Mouse (Mus musculus) kidney, postnatal 0 days (tissue): ENCODE results near the gene 1700042G07Rik. TPM values are rescaled to one million over a fixed set of nuclear protein-coding genes. Genes with fewer than 3 reads are reported as not detected.

Experiments used
- ATAC-seq: fragments of 200-750 bp; cut with Nextera tagmentation; replicated peaks from 2 replicates; pipeline ENCODE4 v1.8.0; 2017; ENCODE audit warnings: low read depth, moderate number of reproducible peaks, moderate TSS enrichment, moderate library complexity; ENCODE audit not compliant: low FRiP score
- DNase-seq: peaks from one replicate; pipeline ENCODE4 v3.0.0-alpha.2; 2016; ENCODE audit warnings: low spot score
- H3K27ac ChIP-seq: fragments of 300-500 bp; sonication (generic); 2 replicates; pipeline ENCODE4 v1.5.1; 2014; ENCODE audit warnings: mild to moderate bottlenecking
- H3K27me3 ChIP-seq: fragments of 300-500 bp; sonication (generic); 2 replicates; pipeline ENCODE4 v1.6.1; 2014; ENCODE audit warnings: low read length, mixed read lengths; ENCODE audit not compliant: insufficient read depth
- H3K36me3 ChIP-seq: fragments of 300-500 bp; sonication (generic); 2 replicates; pipeline ENCODE4 v1.6.1; 2014; ENCODE audit warnings: low read length, mixed read lengths; ENCODE audit not compliant: insufficient read depth
- H3K4me1 ChIP-seq: fragments of 300-500 bp; sonication (generic); replicated peaks from 2 replicates; pipeline ENCODE4 v1.6.1; 2014; ENCODE audit warnings: antibody characterized with exemption, low read length, mixed read lengths; ENCODE audit not compliant: insufficient read depth
- H3K4me2 ChIP-seq: fragments of 300-500 bp; sonication (generic); 2 replicates; pipeline ENCODE4 v1.6.1; 2014; ENCODE audit warnings: mild to moderate bottlenecking, low read length, moderate library complexity, mixed read lengths
- H3K4me3 ChIP-seq: fragments of 300-500 bp; sonication (generic); replicated peaks from 2 replicates; pipeline ENCODE4 v1.5.1; 2014; ENCODE audit warnings: low read depth, low read length
- H3K9ac ChIP-seq: fragments of 300-500 bp; sonication (generic); 2 replicates; pipeline ENCODE4 v1.6.1; 2014; ENCODE audit warnings: low read depth, low read length
- H3K9me3 ChIP-seq: fragments of 300-500 bp; sonication (generic); replicated peaks from 2 replicates; pipeline ENCODE4 v1.6.1; 2016; ENCODE audit warnings: low read length, inconsistent platforms, mixed read lengths
- CTCF ChIP-seq: IDR thresholded peaks from 2 replicates; pipeline ENCODE4 v1.5.1; 2016; ENCODE audit warnings: antibody characterized with exemption, low read depth, mild to moderate bottlenecking, moderate library complexity
- WGBS: fragments of 180-500 bp; shearing (Covaris S2); extraction: QIAGEN DNeasy Blood & Tissue Kit; methylation state at CpG from one replicate; pipeline ENCODE4 v1.1.7; 2014; 5-methylcytosine and 5-hydroxymethylcytosine counted together
- polyA plus RNA-seq: library from polyadenylated mRNA; unstranded; fragments of >200 nt; fragmentation: Nextera tagmentation; extraction: Ambion mirVana; gene quantifications from 2 replicates; pipeline ENCODE4 v1.2.1, GENCODE M21; 2015

The 1700042G07Rik gene
- polyA plus RNA-seq, 1 experiment from 2014 or later = not detected

GRCm38 (mm10) chr4:116176543-116176988 is 3.4 kb downstream of the 1700042G07Rik start:
- 16% methylated on average over 10 of the region's 10 CpGs for WGBS
- Histone ChIP-seq H3K9me3 (no peaks in the 10 kb centered on the region), H3K4me1 (peaks cover 35% of the 10 kb centered on the region)

GRCm38 (mm10) chr4:116177140-116177539 is 4.0 kb downstream of the 1700042G07Rik start:
- no peaks in the 10 kb centered on the region for H3K27me3 ChIP-seq
- H3K9me3 ChIP-seq = no peaks in the 10 kb centered on the region
- ATAC-seq (no peak; the same call in 1 of the 2 replicates), DNase-seq (peak; percentile 85)
- H3K4me2 ChIP-seq = peak overlapping the region; percentile 41
- no peaks in the 10 kb centered on the region for H3K36me3 ChIP-seq
- H3K27ac ChIP-seq = peak overlapping the region; percentile 90
- 0 out of 2 replicates have a peak overlapping the region, but pooled peaks have one; percentile 9 for H3K9ac ChIP-seq
- peak overlapping the region; percentile 6; the same call in 1 of the 2 replicates for H3K4me3 ChIP-seq
- TF ChIP-seq CTCF = no peak
- peaks cover 35% of the 10 kb centered on the region for H3K4me1 ChIP-seq
- WGBS = 12% methylated on average over 5 of the region's 5 CpGs

More at GRCm38 (mm10) chr4:116176543-116176988, 3.4 kb downstream of the 1700042G07Rik start:
- H3K9ac ChIP-seq = peak overlapping the region; percentile 49
- ATAC-seq (peak; percentile 93), DNase-seq (peak; percentile 82)
- TF ChIP-seq CTCF = no peak
- H3K27ac ChIP-seq = peak overlapping the region; percentile 90
- H3K36me3 ChIP-seq = no peaks in the 10 kb centered on the region
- no peaks in the 10 kb centered on the region for H3K27me3 ChIP-seq
- peak overlapping the region; percentile 41 for H3K4me2 ChIP-seq
- H3K4me3 ChIP-seq = peak overlapping the region; percentile 6; the same call in 1 of the 2 replicates

GRCm38 (mm10) chr4:116182079-116182478 is 8.9 kb downstream of the 1700042G07Rik start:
- Histone ChIP-seq H3K36me3 (no peaks in the 10 kb centered on the region), H3K4me3 (no peak overlapping the region), H3K9me3 (no peaks in the 10 kb centered on the region), H3K27me3 (no peaks in the 10 kb centered on the region; the same call in 1 of the 2 replicates), H3K4me1 (peaks cover 13% of the 10 kb centered on the region; the same call in 1 of the 2 replicates), H3K4me2 (no peak overlapping the region), H3K9ac (no peak overlapping the region), H3K27ac (no peak overlapping the region)
- no peak for ATAC-seq
- WGBS = 60% methylated on average over 3 of the region's 3 CpGs
- no peak for DNase-seq
- no peak for TF ChIP-seq CTCF

GRCm38 (mm10) chr4:116182745-116183144 is 9.6 kb downstream of the 1700042G07Rik start:
- H3K27me3 ChIP-seq = no peaks in the 10 kb centered on the region; the same call in 1 of the 2 replicates
- peak; percentile 47 for DNase-seq
- H3K9me3 ChIP-seq = no peaks in the 10 kb centered on the region
- H3K36me3 ChIP-seq = no peaks in the 10 kb centered on the region
- H3K27ac ChIP-seq = peak overlapping the region; percentile 64
- H3K4me2 ChIP-seq = peak overlapping the region; percentile 36
- no peak for ATAC-seq
- WGBS = 8% methylated on average over 12 of the region's 12 CpGs
- 0 out of 2 replicates have a peak, but pooled peaks cover 7% of the 10 kb centered on the region for H3K4me1 ChIP-seq
- H3K4me3 ChIP-seq = no peak overlapping the region
- H3K9ac ChIP-seq = 0 out of 2 replicates have a peak overlapping the region, but pooled peaks have one; percentile 4
- no peak for TF ChIP-seq CTCF

GRCm38 (mm10) chr4:116185083-116185482 is 11.9 kb downstream of the 1700042G07Rik start:
- Histone ChIP-seq H3K9ac (no peak overlapping the region), H3K4me2 (no peak overlapping the region), H3K4me3 (no peak overlapping the region), H3K27me3 (no peaks in the 10 kb centered on the region; the same call in 1 of the 2 replicates), H3K27ac (no peak overlapping the region), H3K9me3 (no peaks in the 10 kb centered on the region), H3K4me1 (0 out of 2 replicates have a peak, but pooled peaks cover 7% of the 10 kb centered on the region), H3K36me3 (no peaks in the 10 kb centered on the region)
- no peak for DNase-seq
- no peak for ATAC-seq
- no peak for TF ChIP-seq CTCF
- WGBS = 81% methylated on average over 4 of the region's 4 CpGs

GRCm38 (mm10) chr4:116192286-116192835 is 19.2 kb downstream of the 1700042G07Rik start:
- whole genome bisulfite sequencing = 26% methylated on average over 4 of the region's 4 CpGs

More at GRCm38 (mm10) chr4:116192286-116192835, 19.2 kb downstream of the 1700042G07Rik start:
- no peak overlapping the region for H3K27ac ChIP-seq
- H3K9me3 ChIP-seq = no peaks in the 10 kb centered on the region
- ATAC-seq (no peak), DNase-seq (peak; percentile 46)
- H3K4me2 ChIP-seq = no peak overlapping the region
- H3K9ac ChIP-seq = no peak overlapping the region
- TF ChIP-seq CTCF = no peak
- no peak overlapping the region for H3K4me3 ChIP-seq
- H3K27me3 ChIP-seq = no peaks in the 10 kb centered on the region
- H3K4me1 ChIP-seq = no peaks in the 10 kb centered on the region
- no peaks in the 10 kb centered on the region for H3K36me3 ChIP-seq
